Mouse (Mus musculus) neural tube, embryonic 12.5 days (tissue): ENCODE results near the gene Dennd4a. TPM values are rescaled to one million over a fixed set of nuclear protein-coding genes. Genes with fewer than 3 reads are reported as not detected.

ENCODE experiments used
- ATAC-seq: fragments of 200-750 bp; cut with Nextera tagmentation; 2 replicates; pipeline ENCODE4 v1.8.0; 2017; ENCODE audit warnings: low read depth, mild to moderate bottlenecking, moderate TSS enrichment, moderate library complexity; ENCODE audit not compliant: low FRiP score
- H3K27ac ChIP-seq: fragments of 300-500 bp; sonication (generic); 2 replicates; pipeline ENCODE4 v1.5.1; 2016
- H3K27me3 ChIP-seq: fragments of 300-500 bp; sonication (generic); replicated peaks from 2 replicates; pipeline ENCODE4 v1.6.1; 2016; ENCODE audit warnings: mild to moderate bottlenecking
- H3K36me3 ChIP-seq: fragments of 300-500 bp; sonication (generic); 2 replicates; pipeline ENCODE4 v1.6.1; 2016; ENCODE audit warnings: mild to moderate bottlenecking
- H3K4me1 ChIP-seq: fragments of 300-500 bp; sonication (generic); 2 replicates; pipeline ENCODE4 v1.6.1; 2016
- H3K4me2 ChIP-seq: fragments of 300-500 bp; sonication (generic); replicated peaks from 2 replicates; pipeline ENCODE4 v1.6.1; 2016; ENCODE audit warnings: mild to moderate bottlenecking
- H3K4me3 ChIP-seq: fragments of 300-500 bp; sonication (generic); 2 replicates; pipeline ENCODE4 v1.5.1; 2016
- H3K9ac ChIP-seq: fragments of 300-500 bp; sonication (generic); 2 replicates; pipeline ENCODE4 v1.6.1; 2016; ENCODE audit warnings: mild to moderate bottlenecking
- H3K9me3 ChIP-seq: fragments of 300-500 bp; sonication (generic); 2 replicates; pipeline ENCODE4 v1.6.1; 2016; ENCODE audit warnings: mild to moderate bottlenecking
- WGBS: fragments of 180-500 bp; shearing (Covaris S2); methylation state at CpG from one replicate; pipeline ENCODE4 v1.1.7; 2016; 5-methylcytosine and 5-hydroxymethylcytosine counted together
- polyA plus RNA-seq: library from polyadenylated mRNA; unstranded; fragments of >200 nt; fragmentation: Nextera tagmentation; extraction: Ambion mirVana; gene quantifications from 2 replicates; pipeline ENCODE4 v1.2.1, GENCODE M21; 2016

Gene Dennd4a
- polyA plus RNA-seq, 1 experiment from 2014 or later: 11.0 TPM

DNA sequence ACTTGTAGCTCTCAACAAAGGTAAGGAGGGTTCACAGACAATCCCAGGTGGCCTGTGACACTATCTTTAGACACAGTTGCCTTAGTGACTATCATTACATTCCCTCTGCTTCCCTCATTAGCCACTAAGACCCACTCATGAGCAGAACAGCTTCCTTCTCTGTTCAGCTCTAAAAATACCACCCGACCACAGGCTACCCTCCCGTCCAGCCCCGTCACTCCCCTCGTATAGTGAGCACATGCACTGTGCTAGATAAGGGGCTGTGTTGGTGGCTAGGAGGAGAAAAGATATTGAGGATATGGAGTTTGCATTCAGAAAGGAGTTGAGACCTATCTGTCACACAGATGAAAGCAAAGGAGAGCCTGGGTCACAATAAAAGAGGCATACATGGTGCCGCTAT lies 127.4 kb downstream of the Dennd4a start:
- no peaks in the 10 kb centered on the region for H3K4me1 ChIP-seq
- WGBS: 86% methylated on average over 5 of the region's 5 CpGs
- no peak for ATAC-seq
- H3K4me3 ChIP-seq: no peak overlapping the region
- no peaks in the 10 kb centered on the region for H3K9me3 ChIP-seq
- no peak overlapping the region for H3K9ac ChIP-seq
- peaks cover 3% of the 10 kb centered on the region; the same call in 1 of the 2 replicates for H3K27me3 ChIP-seq
- no peaks in the 10 kb centered on the region for H3K36me3 ChIP-seq
- H3K4me2 ChIP-seq: no peak overlapping the region
- H3K27ac ChIP-seq: no peak overlapping the region

DNA sequence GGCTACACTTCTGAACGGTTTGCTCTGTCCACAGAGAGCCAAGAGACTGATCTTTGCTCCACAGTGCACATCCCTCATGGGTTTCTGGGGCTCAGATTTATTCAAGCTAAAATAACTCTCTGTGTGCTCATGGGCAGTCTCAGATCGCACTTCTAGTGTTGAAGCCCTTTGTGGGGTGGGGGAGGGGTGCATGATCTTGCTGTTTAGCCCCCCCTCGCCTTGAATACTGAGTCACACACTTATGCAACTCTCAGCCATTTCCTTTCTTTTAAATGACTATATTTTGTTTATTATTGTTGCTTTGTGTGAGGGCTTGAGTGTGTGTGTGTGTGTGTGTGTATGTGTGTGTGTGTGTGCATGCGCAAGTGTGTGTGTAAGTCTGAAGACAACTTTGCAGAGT lies 128.1 kb downstream of the Dennd4a start:
- Histone ChIP-seq H3K36me3 (no peaks in the 10 kb centered on the region), H3K4me3 (no peak overlapping the region), H3K9ac (no peak overlapping the region), H3K9me3 (no peaks in the 10 kb centered on the region), H3K27ac (no peak overlapping the region), H3K27me3 (peaks cover 3% of the 10 kb centered on the region; the same call in 1 of the 2 replicates), H3K4me1 (peaks cover 4% of the 10 kb centered on the region; the same call in 1 of the 2 replicates), H3K4me2 (no peak overlapping the region)
- 60% methylated on average over 4 of the region's 4 CpGs for WGBS
- no peak for ATAC-seq

DNA sequence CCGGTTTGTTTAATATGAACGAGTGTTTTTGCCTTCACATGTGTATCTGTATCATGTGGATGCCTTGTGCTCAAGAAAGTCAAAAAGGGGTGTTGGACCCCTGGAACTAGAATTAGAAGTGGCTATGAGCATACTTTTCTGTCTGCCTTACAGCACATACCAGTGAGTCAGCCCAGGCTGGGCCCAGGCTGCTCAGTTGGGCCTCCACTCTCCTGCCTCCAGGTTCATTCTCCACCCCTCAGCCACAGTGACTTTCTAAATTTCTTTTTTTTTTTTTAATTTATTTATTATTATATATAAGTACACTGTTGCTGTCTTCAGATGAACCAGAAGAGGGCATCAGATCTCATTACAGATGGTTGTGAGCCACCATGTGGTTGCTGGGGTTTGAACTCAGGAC lies 128.7 kb downstream of the Dennd4a start:
- no peak for ATAC-seq

DNA sequence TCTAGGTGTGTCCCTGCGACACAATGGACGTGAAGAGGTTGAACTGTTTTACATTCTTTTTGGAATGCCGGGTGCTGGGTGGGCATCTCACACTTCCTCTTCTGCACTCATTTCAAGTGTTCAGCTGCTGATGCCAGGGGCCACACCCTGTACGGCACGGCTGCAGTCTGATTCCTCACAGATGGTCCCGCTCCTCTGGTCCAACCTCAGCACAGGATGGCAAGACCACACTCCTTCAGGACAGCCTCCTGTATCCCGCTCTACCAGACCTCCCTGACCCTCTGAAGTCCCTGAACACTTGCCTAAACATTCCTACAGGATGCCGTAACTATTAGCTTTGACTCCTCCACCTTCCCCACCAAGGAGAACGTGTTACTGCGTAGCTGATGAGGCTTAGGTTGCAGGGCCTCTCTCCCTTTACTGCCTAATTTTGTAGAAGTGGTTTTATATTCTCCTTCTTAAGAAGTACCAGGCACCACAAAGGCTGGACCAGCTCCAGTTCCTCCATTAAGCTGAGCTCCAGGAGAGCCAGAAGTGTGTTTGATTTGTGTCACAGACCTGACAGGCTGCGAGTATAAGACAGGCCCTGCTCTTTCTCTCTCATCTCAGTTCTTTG lies 129.7 kb downstream of the Dennd4a start:
- Histone ChIP-seq H3K4me2 (no peak overlapping the region), H3K9me3 (no peaks in the 10 kb centered on the region), H3K4me3 (no peak overlapping the region), H3K4me1 (peaks cover 6% of the 10 kb centered on the region; the same call in 1 of the 2 replicates), H3K27ac (no peak overlapping the region), H3K27me3 (peaks cover 8% of the 10 kb centered on the region; the same call in 1 of the 2 replicates), H3K36me3 (no peaks in the 10 kb centered on the region), H3K9ac (no peak overlapping the region)
- ATAC-seq: no peak
- WGBS: 86% methylated on average over 11 of the region's 11 CpGs

More for the DNA sequence above, 128.7 kb downstream of the Dennd4a start:
- H3K9ac ChIP-seq: no peak overlapping the region
- no peak overlapping the region for H3K4me3 ChIP-seq
- no peaks in the 10 kb centered on the region for H3K9me3 ChIP-seq
- no peaks in the 10 kb centered on the region for H3K36me3 ChIP-seq
- WGBS: 97% methylated on average over 2 of the region's 2 CpGs
- peaks cover 6% of the 10 kb centered on the region; the same call in 1 of the 2 replicates for H3K4me1 ChIP-seq
- H3K27ac ChIP-seq: no peak overlapping the region
- no peak overlapping the region for H3K4me2 ChIP-seq
- peaks cover 3% of the 10 kb centered on the region; the same call in 1 of the 2 replicates for H3K27me3 ChIP-seq

DNA sequence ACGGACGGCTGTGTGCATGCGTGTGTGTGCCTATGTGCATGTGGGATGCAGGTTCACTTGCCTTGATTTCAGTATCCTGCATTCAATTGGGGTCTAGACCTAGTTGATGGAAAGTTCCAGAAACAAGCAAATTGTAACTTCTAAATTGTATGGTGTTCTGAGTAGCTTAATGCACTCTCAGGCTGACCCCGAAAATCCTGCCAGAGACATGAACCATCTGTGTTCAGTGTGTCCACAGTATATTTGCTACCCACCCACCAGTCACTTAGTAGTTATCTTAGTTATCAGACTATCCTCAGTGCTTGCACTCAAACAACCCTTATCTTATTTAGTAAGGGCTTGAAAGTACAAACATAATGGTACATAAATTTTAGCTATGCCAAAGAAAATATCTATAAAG lies 130.5 kb downstream of the Dennd4a start:
- 91% methylated on average over 4 of the region's 4 CpGs for WGBS
- Histone ChIP-seq H3K27ac (no peak overlapping the region), H3K9me3 (no peaks in the 10 kb centered on the region), H3K4me3 (no peak overlapping the region), H3K9ac (no peak overlapping the region), H3K4me2 (no peak overlapping the region), H3K27me3 (peaks cover 8% of the 10 kb centered on the region; the same call in 1 of the 2 replicates), H3K4me1 (peaks cover 6% of the 10 kb centered on the region; the same call in 1 of the 2 replicates), H3K36me3 (no peaks in the 10 kb centered on the region)
- no peak for ATAC-seq

DNA sequence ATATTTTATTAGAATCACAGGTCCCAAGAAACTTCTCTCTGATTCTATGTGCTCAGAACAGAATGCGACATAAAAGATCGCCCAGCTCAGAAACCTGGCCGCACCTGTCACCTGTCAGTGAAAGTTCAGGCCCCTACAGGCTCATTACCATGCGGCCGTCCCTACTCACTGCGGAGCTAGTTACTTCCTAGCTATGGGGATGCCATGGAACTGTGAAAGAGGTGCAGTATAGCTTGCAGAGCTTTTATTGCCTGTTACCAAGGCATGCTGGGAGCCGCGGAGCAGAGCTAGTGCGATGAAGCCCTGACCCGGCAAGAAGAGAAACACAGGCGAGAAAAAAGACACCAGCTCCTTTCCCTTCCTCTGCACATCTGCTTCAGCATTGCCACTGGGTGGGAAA lies 132.9 kb downstream of the Dennd4a start:
- peak overlapping the region; percentile 46 for H3K4me2 ChIP-seq

GRCm38 (mm10) chr9:64947483-64948095 lies 136.4 kb downstream of the Dennd4a start:
- no peak for ATAC-seq

More for the DNA sequence above, 132.9 kb downstream of the Dennd4a start:
- no peaks in the 10 kb centered on the region for H3K9me3 ChIP-seq
- 12% methylated on average over 11 of the region's 11 CpGs for WGBS
- ATAC-seq: no peak
- H3K36me3 ChIP-seq: no peaks in the 10 kb centered on the region
- no peak overlapping the region for H3K27ac ChIP-seq
- H3K4me1 ChIP-seq: peaks cover 6% of the 10 kb centered on the region; the same call in 1 of the 2 replicates
- H3K27me3 ChIP-seq: peaks cover 13% of the 10 kb centered on the region; the same call in 1 of the 2 replicates
- 0 out of 2 replicates have a peak overlapping the region, but pooled peaks have one; percentile 5 for H3K9ac ChIP-seq
- no peak overlapping the region for H3K4me3 ChIP-seq

GRCm38 (mm10) chr9:64951161-64951657 lies 140.1 kb downstream of the Dennd4a start, which contains the start of gene Slc24a1:
Gene Slc24a1 (minus strand): TSS chr9:64951607.
- WGBS: 40% methylated on average over 11 of the region's 11 CpGs
- H3K4me3 ChIP-seq: no peak within 1 kb of the TSS
- H3K4me1 ChIP-seq: no peaks in the 10 kb centered on the region
- no peaks in the 10 kb centered on the region for H3K36me3 ChIP-seq
- no peak within 1 kb of the TSS for H3K27ac ChIP-seq
- H3K27me3 ChIP-seq: peaks cover 10% of the 10 kb centered on the region
- H3K9ac ChIP-seq: no peak within 1 kb of the TSS
- H3K4me2 ChIP-seq: no peak within 1 kb of the TSS
- no peak for ATAC-seq
- no peaks in the 10 kb centered on the region for H3K9me3 ChIP-seq

More at GRCm38 (mm10) chr9:64947483-64948095, 136.4 kb downstream of the Dennd4a start:
- H3K36me3 ChIP-seq: no peaks in the 10 kb centered on the region
- peaks cover 18% of the 10 kb centered on the region for H3K27me3 ChIP-seq
- no peak overlapping the region for H3K9ac ChIP-seq
- no peaks in the 10 kb centered on the region for H3K9me3 ChIP-seq
- peaks cover 6% of the 10 kb centered on the region; the same call in 1 of the 2 replicates for H3K4me1 ChIP-seq
- 89% methylated on average over 9 of the region's 9 CpGs for WGBS
- H3K4me3 ChIP-seq: no peak overlapping the region
- no peak overlapping the region for H3K4me2 ChIP-seq
- H3K27ac ChIP-seq: no peak overlapping the region

DNA sequence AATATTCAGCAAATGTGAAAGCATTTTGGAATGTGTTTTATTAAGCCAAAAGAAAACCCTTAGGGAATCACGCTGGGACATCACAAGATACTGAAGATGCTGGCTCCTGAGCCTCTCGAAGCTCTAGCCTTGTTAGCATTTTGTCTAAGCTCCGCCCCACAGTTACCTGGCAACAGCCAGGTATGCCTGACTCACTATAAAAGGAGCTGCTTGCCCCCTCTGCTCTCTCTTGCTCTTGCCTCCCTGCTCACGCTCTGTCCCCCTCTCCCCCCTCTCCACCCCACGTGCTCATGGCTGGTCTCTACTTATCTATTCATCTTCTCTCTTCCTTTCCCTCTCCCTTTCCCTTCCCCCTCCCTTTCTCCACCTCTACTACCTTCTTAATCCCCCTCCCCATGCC lies 140.9 kb downstream of the Dennd4a start:
- H3K36me3 ChIP-seq: no peaks in the 10 kb centered on the region
- no peaks in the 10 kb centered on the region for H3K4me1 ChIP-seq
- H3K27ac ChIP-seq: no peak overlapping the region
- H3K9ac ChIP-seq: no peak overlapping the region
- ATAC-seq: no peak
- WGBS: 25% methylated on average over 5 of the region's 5 CpGs
- H3K4me2 ChIP-seq: no peak overlapping the region
- no peak overlapping the region for H3K4me3 ChIP-seq
- no peaks in the 10 kb centered on the region for H3K9me3 ChIP-seq
- peaks cover 10% of the 10 kb centered on the region for H3K27me3 ChIP-seq

- no peak for ATAC-seq
- Histone ChIP-seq H3K4me3 (no peak overlapping the region), H3K27me3 (peaks cover 5% of the 10 kb centered on the region), H3K9me3 (no peaks in the 10 kb centered on the region), H3K4me1 (no peaks in the 10 kb centered on the region), H3K27ac (no peak overlapping the region), H3K4me2 (no peak overlapping the region), H3K9ac (no peak overlapping the region), H3K36me3 (no peaks in the 10 kb centered on the region)
- 80% methylated on average over 7 of the region's 7 CpGs for WGBS
Measured at GRCm38 (mm10) chr9:64953190-64953589, 142.1 kb downstream of the Dennd4a start.

DNA sequence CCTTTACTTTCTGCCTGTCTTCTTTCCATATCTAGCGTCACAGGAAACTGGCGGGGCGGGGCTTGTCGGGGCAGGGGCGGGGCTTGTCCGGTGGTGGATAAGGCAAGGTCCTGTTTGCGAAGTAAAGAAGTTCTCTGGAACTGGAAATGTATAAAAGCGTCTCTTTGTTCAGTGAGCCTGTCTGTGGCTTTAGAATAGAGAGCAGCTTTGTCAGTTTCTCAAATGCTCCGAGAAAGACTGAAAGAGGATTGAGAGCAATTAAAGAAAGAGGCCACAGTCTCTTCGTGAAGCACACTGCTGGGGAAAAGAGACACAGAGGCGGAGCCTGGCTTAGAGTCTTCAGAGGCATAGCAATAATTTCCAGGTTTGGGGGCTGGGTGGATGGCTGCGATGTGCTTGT lies 145.2 kb downstream of the Dennd4a start:
- WGBS: 22% methylated on average over 12 of the region's 12 CpGs
- H3K4me2 ChIP-seq: peak overlapping the region; percentile 35

GRCm38 (mm10) chr9:64957276-64957675 lies 146.1 kb downstream of the Dennd4a start:
- Histone ChIP-seq H3K9me3 (no peaks in the 10 kb centered on the region), H3K36me3 (peaks cover under 1% of the 10 kb centered on the region; the same call in 1 of the 2 replicates), H3K27me3 (no peaks in the 10 kb centered on the region), H3K27ac (no peak overlapping the region), H3K9ac (no peak overlapping the region), H3K4me3 (no peak overlapping the region), H3K4me1 (peaks cover 7% of the 10 kb centered on the region), H3K4me2 (no peak overlapping the region)
- WGBS: 92% methylated on average over 3 of the region's 3 CpGs
- ATAC-seq: no peak

More for the DNA sequence above, 145.2 kb downstream of the Dennd4a start:
- Histone ChIP-seq H3K9me3 (no peaks in the 10 kb centered on the region), H3K4me3 (no peak overlapping the region), H3K36me3 (no peaks in the 10 kb centered on the region), H3K27me3 (peaks cover under 1% of the 10 kb centered on the region; the same call in 1 of the 2 replicates), H3K9ac (no peak overlapping the region), H3K4me1 (peaks cover under 1% of the 10 kb centered on the region), H3K27ac (no peak overlapping the region)
- no peak for ATAC-seq
